Mouse (Mus musculus) embryonic facial prominence, embryonic 13.5 days (tissue): ENCODE measurements around the gene Kdm5b. TPM values are rescaled to one million over a fixed set of nuclear protein-coding genes. Genes with fewer than 3 reads are reported as not detected.

Source experiments
- ATAC-seq: fragments of 200-750 bp; cut with Nextera tagmentation; 2 replicates; pipeline ENCODE4 v1.8.0; 2017; ENCODE audit warnings: low read depth; ENCODE audit not compliant: insufficient number of reproducible peaks, insufficient read depth, low FRiP score, low TSS enrichment
- H3K27ac ChIP-seq: fragments of 300-500 bp; sonication (generic); 2 replicates; pipeline ENCODE4 v1.5.1; 2015; ENCODE audit warnings: moderate library complexity, mild to moderate bottlenecking, inconsistent platforms
- H3K27me3 ChIP-seq: fragments of 300-500 bp; sonication (generic); 2 replicates; pipeline ENCODE4 v1.6.1; 2015; ENCODE audit warnings: mild to moderate bottlenecking, inconsistent platforms
- H3K36me3 ChIP-seq: fragments of 300-500 bp; sonication (generic); 2 replicates; pipeline ENCODE4 v1.6.1; 2015; ENCODE audit warnings: mild to moderate bottlenecking, inconsistent platforms
- H3K4me1 ChIP-seq: fragments of 300-500 bp; sonication (generic); 2 replicates; pipeline ENCODE4 v1.6.1; 2015; ENCODE audit warnings: inconsistent platforms
- H3K4me2 ChIP-seq: fragments of 300-500 bp; sonication (generic); 2 replicates; pipeline ENCODE4 v1.6.1; 2015; ENCODE audit warnings: moderate library complexity, mild to moderate bottlenecking, inconsistent platforms
- H3K4me3 ChIP-seq: fragments of 300-500 bp; sonication (generic); 2 replicates; pipeline ENCODE4 v1.5.1; 2015; ENCODE audit warnings: mild to moderate bottlenecking, inconsistent platforms
- H3K9ac ChIP-seq: fragments of 300-500 bp; sonication (generic); 2 replicates; pipeline ENCODE4 v1.6.1; 2015; ENCODE audit warnings: mild to moderate bottlenecking, inconsistent platforms
- H3K9me3 ChIP-seq: fragments of 300-500 bp; sonication (generic); 2 replicates; pipeline ENCODE4 v1.6.1; 2016; ENCODE audit warnings: inconsistent platforms
- WGBS: fragments of 180-500 bp; shearing (Covaris S2); methylation state at CpG from one replicate; pipeline ENCODE4 v1.1.7; 2015; ENCODE audit warnings: mixed read lengths; 5-methylcytosine and 5-hydroxymethylcytosine counted together
- polyA plus RNA-seq: library from polyadenylated mRNA; unstranded; fragments of >200 nt; fragmentation: Nextera tagmentation; extraction: Ambion mirVana; gene quantifications from 2 replicates; pipeline ENCODE4 v1.2.1, GENCODE M21; 2015

The Kdm5b gene
- polyA plus RNA-seq, 1 experiment from 2014 or later = 88.9 TPM

- no peak for ATAC-seq
- H3K4me2 ChIP-seq = peak overlapping the region; percentile 12; the same call in 1 of the 2 replicates
- 45% methylated on average over 13 of the region's 13 CpGs for WGBS
- H3K27me3 ChIP-seq = peaks cover 59% of the 10 kb centered on the region
- no peak overlapping the region for H3K9ac ChIP-seq
- H3K4me1 ChIP-seq = peaks cover 33% of the 10 kb centered on the region
- no peaks in the 10 kb centered on the region for H3K9me3 ChIP-seq
- H3K4me3 ChIP-seq = no peak overlapping the region
- H3K36me3 ChIP-seq = no peaks in the 10 kb centered on the region
- H3K27ac ChIP-seq = no peak overlapping the region
These were observed 91.4 kb downstream of the Kdm5b start for GRCm38 (mm10) chr1:134651268-134651850.

- ATAC-seq = no peak
- WGBS = 19% methylated on average over 4 of the region's 4 CpGs
- no peak overlapping the region for H3K9ac ChIP-seq
- peaks cover 27% of the 10 kb centered on the region for H3K4me1 ChIP-seq
- no peak overlapping the region for H3K27ac ChIP-seq
- no peaks in the 10 kb centered on the region for H3K9me3 ChIP-seq
- H3K4me3 ChIP-seq = no peak overlapping the region
- H3K27me3 ChIP-seq = peaks cover 53% of the 10 kb centered on the region
- peak overlapping the region; percentile 12 for H3K4me2 ChIP-seq
- H3K36me3 ChIP-seq = no peaks in the 10 kb centered on the region
These were observed 92.0 kb downstream of the Kdm5b start for GRCm38 (mm10) chr1:134651851-134652398.

- 9% methylated on average over 10 of the region's 10 CpGs for WGBS
- Histone ChIP-seq H3K4me3 (no peak overlapping the region), H3K27ac (no peak overlapping the region)
These were observed 93.8 kb downstream of the Kdm5b start for GRCm38 (mm10) chr1:134653603-134654257.

GRCm38 (mm10) chr1:134658841-134659240 is 98.9 kb downstream of the Kdm5b start:
- peaks cover 2% of the 10 kb centered on the region for H3K4me1 ChIP-seq
- no peak overlapping the region for H3K4me3 ChIP-seq
- ATAC-seq = no peak
- no peak overlapping the region for H3K4me2 ChIP-seq
- H3K27ac ChIP-seq = no peak overlapping the region
- WGBS = 72% methylated on average over 7 of the region's 7 CpGs
- no peaks in the 10 kb centered on the region for H3K36me3 ChIP-seq
- no peaks in the 10 kb centered on the region for H3K9me3 ChIP-seq
- peaks cover 10% of the 10 kb centered on the region; the same call in 1 of the 2 replicates for H3K27me3 ChIP-seq
- no peak overlapping the region for H3K9ac ChIP-seq

More at GRCm38 (mm10) chr1:134653603-134654257, 93.8 kb downstream of the Kdm5b start:
- Histone ChIP-seq H3K36me3 (no peaks in the 10 kb centered on the region), H3K9ac (no peak overlapping the region), H3K9me3 (no peaks in the 10 kb centered on the region), H3K4me2 (no peak overlapping the region), H3K27me3 (peaks cover 35% of the 10 kb centered on the region), H3K4me1 (peaks cover 24% of the 10 kb centered on the region)
- ATAC-seq = no peak

GRCm38 (mm10) chr1:134660163-134660562 is 100.2 kb downstream of the Kdm5b start:
- Histone ChIP-seq H3K36me3 (no peaks in the 10 kb centered on the region), H3K27me3 (0 out of 2 replicates have a peak, but pooled peaks cover 3% of the 10 kb centered on the region), H3K4me3 (no peak overlapping the region), H3K4me1 (no peaks in the 10 kb centered on the region), H3K27ac (no peak overlapping the region), H3K9me3 (no peaks in the 10 kb centered on the region), H3K4me2 (no peak overlapping the region), H3K9ac (no peak overlapping the region)
- WGBS = 58% methylated on average over 7 of the region's 7 CpGs
- no peak for ATAC-seq

- no peaks in the 10 kb centered on the region for H3K9me3 ChIP-seq
- no peak overlapping the region for H3K4me2 ChIP-seq
- peaks cover 3% of the 10 kb centered on the region; the same call in 1 of the 2 replicates for H3K27me3 ChIP-seq
- H3K27ac ChIP-seq = no peak overlapping the region
- no peak overlapping the region for H3K9ac ChIP-seq
- WGBS = 70% methylated on average over 10 of the region's 10 CpGs
- no peak for ATAC-seq
- no peaks in the 10 kb centered on the region for H3K36me3 ChIP-seq
- H3K4me1 ChIP-seq = no peaks in the 10 kb centered on the region
- H3K4me3 ChIP-seq = no peak overlapping the region
These were observed 111.5 kb downstream of the Kdm5b start for GRCm38 (mm10) chr1:134671234-134672070.

- H3K4me2 ChIP-seq = no peak overlapping the region
- H3K27me3 ChIP-seq = peaks cover 3% of the 10 kb centered on the region; the same call in 1 of the 2 replicates
- no peaks in the 10 kb centered on the region for H3K4me1 ChIP-seq
- no peaks in the 10 kb centered on the region for H3K9me3 ChIP-seq
- no peak overlapping the region for H3K27ac ChIP-seq
- no peak overlapping the region for H3K4me3 ChIP-seq
- ATAC-seq = no peak
- H3K36me3 ChIP-seq = no peaks in the 10 kb centered on the region
- no peak overlapping the region for H3K9ac ChIP-seq
- WGBS = 8% methylated on average over 1 of the region's 1 CpGs
These were observed 114.3 kb downstream of the Kdm5b start for GRCm38 (mm10) chr1:134674312-134674711.

- Histone ChIP-seq H3K4me2 (no peak overlapping the region), H3K27ac (no peak overlapping the region), H3K9ac (no peak overlapping the region), H3K27me3 (peaks cover 6% of the 10 kb centered on the region), H3K36me3 (no peaks in the 10 kb centered on the region), H3K9me3 (no peaks in the 10 kb centered on the region), H3K4me3 (no peak overlapping the region), H3K4me1 (peaks cover 8% of the 10 kb centered on the region)
- ATAC-seq = no peak
- 80% methylated on average over 4 of the region's 4 CpGs for WGBS
These were observed 119.5 kb downstream of the Kdm5b start for GRCm38 (mm10) chr1:134679445-134679844.

GRCm38 (mm10) chr1:134680617-134681016 is 120.6 kb downstream of the Kdm5b start:
- no peak overlapping the region for H3K27ac ChIP-seq
- ATAC-seq = no peak
- no peaks in the 10 kb centered on the region for H3K9me3 ChIP-seq
- 14% methylated on average over 6 of the region's 6 CpGs for WGBS
- H3K36me3 ChIP-seq = no peaks in the 10 kb centered on the region
- no peak overlapping the region for H3K4me2 ChIP-seq
- peaks cover 6% of the 10 kb centered on the region for H3K27me3 ChIP-seq
- H3K4me3 ChIP-seq = no peak overlapping the region
- peaks cover 8% of the 10 kb centered on the region for H3K4me1 ChIP-seq
- H3K9ac ChIP-seq = no peak overlapping the region

- Histone ChIP-seq H3K4me2 (no peak overlapping the region), H3K9ac (no peak overlapping the region), H3K9me3 (no peaks in the 10 kb centered on the region), H3K4me3 (no peak overlapping the region), H3K36me3 (no peaks in the 10 kb centered on the region), H3K4me1 (peaks cover 8% of the 10 kb centered on the region), H3K27ac (no peak overlapping the region), H3K27me3 (peaks cover 6% of the 10 kb centered on the region)
- 39% methylated on average over 9 of the region's 9 CpGs for WGBS
- ATAC-seq = no peak
These were observed 122.5 kb downstream of the Kdm5b start for GRCm38 (mm10) chr1:134682460-134682859.
